Mouse (Mus musculus) kidney, embryonic 16.5 days (tissue): ENCODE data around the gene Gm9970. TPM values are rescaled to one million over a fixed set of nuclear protein-coding genes. Genes with fewer than 3 reads are reported as not detected.
"Not testable (repeated sequence)": the region's sequence is repeated elsewhere in the genome, so short reads cannot be mapped to it uniquely, and the experiment has no call there.

ENCODE experiments used
- ATAC-seq: fragments of 200-750 bp; cut with Nextera tagmentation; 2 replicates; pipeline ENCODE4 v1.8.0; 2017; ENCODE audit warnings: moderate TSS enrichment; ENCODE audit not compliant: low FRiP score, low TSS enrichment
- H3K27ac ChIP-seq: fragments of 300-500 bp; sonication (generic); 2 replicates; pipeline ENCODE4 v1.5.1; 2014; ENCODE audit warnings: low read length
- H3K27me3 ChIP-seq: fragments of 300-500 bp; sonication (generic); 2 replicates; pipeline ENCODE4 v1.6.1; 2014; ENCODE audit warnings: low read length, control low read depth, mixed read lengths; ENCODE audit not compliant: insufficient read depth
- H3K36me3 ChIP-seq: fragments of 300-500 bp; sonication (generic); 2 replicates; pipeline ENCODE4 v1.6.1; 2014; ENCODE audit warnings: low read length, control low read depth, mixed read lengths; ENCODE audit not compliant: insufficient read depth
- H3K4me1 ChIP-seq: fragments of 300-500 bp; sonication (generic); 2 replicates; pipeline ENCODE4 v1.6.1; 2014; ENCODE audit warnings: low read length, control low read depth, mixed read lengths; ENCODE audit not compliant: insufficient read depth
- H3K4me2 ChIP-seq: fragments of 300-500 bp; sonication (generic); replicated peaks from 2 replicates; pipeline ENCODE4 v1.6.1; 2014; ENCODE audit warnings: low read depth, low read length
- H3K4me3 ChIP-seq: fragments of 300-500 bp; sonication (generic); 2 replicates; pipeline ENCODE4 v1.5.1; 2014; ENCODE audit warnings: mild to moderate bottlenecking, low read length
- H3K9ac ChIP-seq: fragments of 300-500 bp; sonication (generic); replicated peaks from 2 replicates; pipeline ENCODE4 v1.6.1; 2014; ENCODE audit warnings: low read length
- H3K9me3 ChIP-seq: fragments of 300-500 bp; sonication (generic); 2 replicates; pipeline ENCODE4 v1.6.1; 2016; ENCODE audit warnings: low read length, control low read depth
- WGBS: fragments of 180-500 bp; shearing (Covaris S2); extraction: QIAGEN DNeasy Blood & Tissue Kit; methylation state at CpG from one replicate; pipeline ENCODE4 v1.1.7; 2014; 5-methylcytosine and 5-hydroxymethylcytosine counted together
- polyA plus RNA-seq: library from polyadenylated mRNA; unstranded; fragments of >200 nt; fragmentation: Nextera tagmentation; extraction: Ambion mirVana; gene quantifications from 2 replicates; pipeline ENCODE4 v1.2.1, GENCODE M21; 2015

The Gm9970 gene
- polyA plus RNA-seq, 1 experiment from 2014 or later = 0.52 TPM

- H3K27me3 ChIP-seq = no peaks in the 10 kb centered on the region
- H3K4me3 ChIP-seq = no peak overlapping the region
- no peaks in the 10 kb centered on the region for H3K9me3 ChIP-seq
- no peak overlapping the region for H3K27ac ChIP-seq
- H3K4me2 ChIP-seq = no peak overlapping the region
- H3K4me1 ChIP-seq = peaks cover 8% of the 10 kb centered on the region
- no peak for ATAC-seq
- H3K36me3 ChIP-seq = no peaks in the 10 kb centered on the region
- WGBS = 55% methylated on average over 7 of the region's 7 CpGs
- H3K9ac ChIP-seq = no peak overlapping the region
Observed at GRCm38 (mm10) chr5:31218294-31218693, 22.7 kb downstream of the Gm9970 start.

GRCm38 (mm10) chr5:31216554-31216953 lies 24.5 kb downstream of the Gm9970 start:
- not testable (repeated sequence) for H3K27ac ChIP-seq, H3K9me3 ChIP-seq, H3K4me2 ChIP-seq, H3K9ac ChIP-seq, H3K36me3 ChIP-seq, H3K27me3 ChIP-seq, H3K4me3 ChIP-seq, ATAC-seq, H3K4me1 ChIP-seq
- WGBS = 89% methylated on average over 6 of the region's 6 CpGs

GRCm38 (mm10) chr5:31204421-31204820 lies 36.6 kb downstream of the Gm9970 start:
- peaks cover 6% of the 10 kb centered on the region for H3K9me3 ChIP-seq
- H3K27me3 ChIP-seq = no peaks in the 10 kb centered on the region
- H3K36me3 ChIP-seq = peaks cover 57% of the 10 kb centered on the region
- no peak overlapping the region for H3K4me2 ChIP-seq
- peaks cover 21% of the 10 kb centered on the region for H3K4me1 ChIP-seq
- ATAC-seq = no peak
- no peak overlapping the region for H3K4me3 ChIP-seq
- H3K27ac ChIP-seq = no peak overlapping the region
- 92% methylated on average over 6 of the region's 6 CpGs for WGBS
- H3K9ac ChIP-seq = no peak overlapping the region

GRCm38 (mm10) chr5:31203866-31204265 lies 37.2 kb downstream of the Gm9970 start:
- 92% methylated on average over 2 of the region's 2 CpGs for WGBS
- Histone ChIP-seq H3K27ac (no peak overlapping the region), H3K9me3 (peaks cover 6% of the 10 kb centered on the region), H3K4me2 (no peak overlapping the region), H3K4me1 (peaks cover 21% of the 10 kb centered on the region), H3K9ac (no peak overlapping the region), H3K27me3 (no peaks in the 10 kb centered on the region), H3K36me3 (peaks cover 62% of the 10 kb centered on the region), H3K4me3 (no peak overlapping the region)
- ATAC-seq = no peak

- Histone ChIP-seq H3K27ac (peak overlapping the region; percentile 93; the same call in 1 of the 2 replicates), H3K4me3 (peak overlapping the region; percentile 75)
- 87% methylated on average over 7 of the region's 7 CpGs for WGBS
Observed at GRCm38 (mm10) chr5:31202933-31203332, 38.1 kb downstream of the Gm9970 start.

DNA sequence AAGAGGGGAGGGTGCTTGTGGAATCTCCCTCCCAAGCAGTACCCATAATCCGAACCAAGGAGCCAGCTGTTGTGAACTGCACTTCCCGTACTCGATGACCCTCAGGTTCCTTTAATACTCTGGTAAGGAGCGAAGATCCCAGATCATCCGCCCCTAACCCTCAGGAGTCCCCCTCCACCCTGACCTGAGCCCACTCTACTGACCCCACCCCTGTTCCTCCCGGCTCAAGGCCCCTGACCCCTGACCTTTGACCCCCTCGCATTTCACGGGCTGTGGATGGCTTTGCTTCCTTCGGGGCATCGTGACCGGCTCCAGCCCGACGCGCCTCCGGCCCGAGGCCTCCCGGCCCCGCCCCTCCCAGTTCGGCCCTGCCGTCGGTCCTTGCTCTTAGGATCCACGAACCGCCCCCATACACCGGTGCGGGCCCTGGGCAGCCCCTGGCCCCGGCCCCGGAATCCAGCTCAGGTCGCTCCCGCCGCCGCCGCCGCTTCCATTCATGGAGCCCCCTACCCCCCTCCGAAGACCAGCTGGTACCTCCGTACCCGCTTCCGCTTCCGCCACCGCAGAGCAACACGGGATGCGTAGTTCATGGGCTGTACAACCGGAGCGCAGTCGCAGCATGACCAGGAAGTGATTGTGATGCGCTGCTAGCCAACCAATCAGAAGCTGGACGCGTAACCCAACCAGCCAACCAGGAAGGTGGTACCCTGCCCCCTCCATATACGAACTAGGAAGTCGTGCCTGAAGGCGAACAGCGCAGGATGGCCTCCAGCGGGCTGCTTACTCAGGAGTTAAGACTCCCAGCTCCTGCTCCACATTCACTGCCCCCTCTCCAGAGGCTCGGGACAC lies 39.1 kb downstream of the Gm9970 start, which contains the start of gene Zfp513:
Zfp513 (minus strand) TSS at position 562 of the 849 bp plus-strand sequence.
- peak within 1 kb of the TSS; percentile 87 for H3K4me2 ChIP-seq
- WGBS = under 1% methylated on average over 53 of the region's 53 CpGs
- H3K9ac ChIP-seq = peak within 1 kb of the TSS; percentile 84
- H3K27me3 ChIP-seq = no peaks in the 10 kb centered on the region
- H3K36me3 ChIP-seq = peaks cover 73% of the 10 kb centered on the region
- peaks cover 6% of the 10 kb centered on the region for H3K9me3 ChIP-seq
- peak; percentile 98 for ATAC-seq
- H3K27ac ChIP-seq = peak within 1 kb of the TSS; percentile 93
- peak within 1 kb of the TSS; percentile 75 for H3K4me3 ChIP-seq
- H3K4me1 ChIP-seq = peaks cover 21% of the 10 kb centered on the region

More at GRCm38 (mm10) chr5:31202933-31203332, 38.1 kb downstream of the Gm9970 start:
- Histone ChIP-seq H3K9me3 (peaks cover 6% of the 10 kb centered on the region), H3K36me3 (peaks cover 72% of the 10 kb centered on the region), H3K27me3 (no peaks in the 10 kb centered on the region), H3K4me2 (peak overlapping the region; percentile 77), H3K4me1 (peaks cover 21% of the 10 kb centered on the region), H3K9ac (peak overlapping the region; percentile 77; the same call in 1 of the 2 replicates)
- no peak for ATAC-seq

GRCm38 (mm10) chr5:31201042-31201741 lies 39.8 kb downstream of the Gm9970 start:
- 13% methylated on average over 13 of the region's 13 CpGs for WGBS
- Histone ChIP-seq H3K27ac (peak overlapping the region; percentile 80), H3K27me3 (no peaks in the 10 kb centered on the region), H3K36me3 (peaks cover 78% of the 10 kb centered on the region), H3K4me3 (peak overlapping the region; percentile 75), H3K4me2 (peak overlapping the region; percentile 87), H3K9ac (peak overlapping the region; percentile 84), H3K9me3 (peaks cover 6% of the 10 kb centered on the region), H3K4me1 (peaks cover 21% of the 10 kb centered on the region)
- ATAC-seq = no peak

DNA sequence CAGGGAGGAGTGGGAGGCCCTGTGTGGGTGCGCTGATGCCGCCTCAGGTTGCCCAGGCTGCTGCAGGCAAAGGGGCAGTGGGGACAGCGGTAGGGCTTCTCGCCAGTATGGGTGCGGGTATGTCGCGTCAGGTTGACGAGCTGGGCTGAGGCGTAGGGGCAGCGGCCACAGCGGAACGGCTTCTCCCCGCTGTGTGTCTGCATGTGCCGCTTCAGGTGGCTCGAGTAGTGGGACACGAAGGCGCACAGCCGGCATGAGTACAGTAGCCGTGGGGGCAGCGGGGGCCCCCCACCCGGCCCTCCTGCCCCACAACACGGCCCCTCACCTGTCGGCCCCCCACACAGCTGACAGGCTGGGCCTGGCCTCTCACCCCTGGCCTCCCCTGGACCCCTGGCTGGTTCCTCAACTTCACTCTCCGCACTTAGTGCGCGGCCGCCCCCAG lies 40.7 kb downstream of the Gm9970 start:
- peaks cover 21% of the 10 kb centered on the region for H3K4me1 ChIP-seq
- H3K27me3 ChIP-seq = no peaks in the 10 kb centered on the region
- H3K36me3 ChIP-seq = peaks cover 78% of the 10 kb centered on the region
- ATAC-seq = no peak
- H3K4me2 ChIP-seq = peak overlapping the region; percentile 87; the same call in 1 of the 2 replicates
- peaks cover 6% of the 10 kb centered on the region for H3K9me3 ChIP-seq
- no peak overlapping the region for H3K27ac ChIP-seq
- no peak overlapping the region for H3K9ac ChIP-seq
- H3K4me3 ChIP-seq = no peak overlapping the region
- WGBS = 83% methylated on average over 27 of the region's 27 CpGs

GRCm38 (mm10) chr5:31199893-31200292 lies 41.1 kb downstream of the Gm9970 start:
- Histone ChIP-seq H3K36me3 (peaks cover 76% of the 10 kb centered on the region), H3K4me1 (peaks cover 21% of the 10 kb centered on the region), H3K27me3 (no peaks in the 10 kb centered on the region), H3K9ac (peak overlapping the region; percentile 17; the same call in 1 of the 2 replicates), H3K4me3 (no peak overlapping the region), H3K27ac (no peak overlapping the region), H3K4me2 (no peak overlapping the region), H3K9me3 (peaks cover 6% of the 10 kb centered on the region)
- ATAC-seq = no peak
- 67% methylated on average over 9 of the region's 9 CpGs for WGBS
